Mouse (Mus musculus): ENCODE measurements around the gene Tbcc.

Tbcc gene

DNA sequence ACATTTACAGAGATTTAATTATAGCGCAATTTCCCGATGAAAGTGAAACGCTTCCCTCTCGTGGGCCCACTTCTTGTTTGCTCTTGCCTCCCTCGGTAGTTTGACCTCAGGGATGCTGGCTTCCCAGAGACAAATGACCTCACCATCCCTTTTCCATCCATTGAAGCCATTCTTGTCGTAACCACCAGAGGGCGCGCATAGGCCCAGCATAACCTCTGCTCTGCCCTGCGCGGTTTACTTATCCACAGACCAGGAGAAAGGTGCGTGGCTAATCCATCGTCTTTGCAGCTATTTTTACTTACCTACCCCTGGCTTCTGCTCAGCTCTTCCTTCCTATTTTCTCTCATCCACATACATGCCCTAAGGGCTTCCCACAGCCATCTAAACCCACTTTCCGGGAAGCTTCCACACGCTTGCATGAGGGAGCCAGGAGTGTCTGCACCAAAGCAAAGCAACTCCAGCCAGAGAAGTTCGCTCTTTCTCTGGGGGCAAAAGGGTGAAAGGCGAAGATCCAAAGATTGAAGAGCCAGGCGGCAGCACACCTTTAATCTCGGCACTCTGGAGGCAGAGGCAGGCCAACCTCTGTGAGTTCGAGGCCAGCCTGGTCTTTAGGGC lies 13.5 kb downstream of the Tbcc start:
- peak; percentile 83 for DNase-seq (ENCODE audit: low spot score)

- DNase-seq (ENCODE audit: low spot score), result no peak
Observed at GRCm38 (mm10) chr17:46910186-46910585, 19.7 kb downstream of the Tbcc start, which contains the start of gene Prph2. TSS of gene Prph2 (plus strand) at chr17:46910459.

DNA sequence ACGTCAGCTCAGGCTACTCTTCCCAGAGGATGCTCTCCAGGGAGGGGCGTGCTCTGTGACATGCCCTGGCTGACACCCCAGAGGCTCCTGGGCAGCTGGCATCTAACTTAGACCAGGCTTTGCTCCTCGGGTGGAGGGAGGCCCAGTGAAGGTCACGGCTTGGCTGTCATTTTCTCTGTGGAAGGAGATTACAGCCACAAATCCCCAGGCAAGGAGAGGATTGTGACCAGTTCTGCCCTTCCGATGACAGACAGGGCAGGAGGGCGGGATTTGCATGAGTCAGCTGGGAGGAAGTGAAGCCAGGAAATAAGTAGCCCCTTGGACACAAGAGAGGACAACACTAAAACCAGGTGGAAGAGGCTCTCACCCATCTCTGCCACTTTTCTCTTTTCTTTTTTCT lies 21.8 kb downstream of the Tbcc start:
- no peak for DNase-seq (ENCODE audit: low spot score)

GRCm38 (mm10) chr17:46915129-46915528 lies 24.6 kb downstream of the Tbcc start:
- no peak for DNase-seq (ENCODE audit: low spot score)

GRCm38 (mm10) chr17:46918951-46919350 lies 28.5 kb downstream of the Tbcc start:
- no peak for DNase-seq (ENCODE audit: low spot score)

- no peak for DNase-seq (ENCODE audit: low spot score)
Observed at GRCm38 (mm10) chr17:46920855-46921254, 30.4 kb downstream of the Tbcc start.

GRCm38 (mm10) chr17:46926192-46926591 lies 35.7 kb downstream of the Tbcc start:
- no peak for DNase-seq (ENCODE audit: low spot score)

DNA sequence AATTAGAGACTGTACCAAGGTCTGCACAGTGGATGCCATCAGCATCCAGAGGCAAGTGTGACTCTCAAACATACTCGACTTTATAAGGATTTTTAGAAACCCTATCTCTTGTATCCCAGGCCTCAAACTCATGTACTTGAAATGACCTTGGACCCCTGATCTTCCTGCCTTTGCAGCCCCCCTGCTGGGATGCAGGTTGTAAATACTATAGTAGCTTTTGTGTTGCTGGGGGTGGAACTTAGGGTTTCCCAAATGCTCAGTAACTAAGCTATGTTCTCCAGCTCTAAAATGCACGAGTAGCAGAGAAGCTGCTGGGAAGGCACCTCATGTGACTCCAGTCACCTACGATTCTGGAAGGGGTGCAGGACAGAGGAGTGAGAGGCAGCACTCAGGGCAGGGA lies 36.5 kb downstream of the Tbcc start:
- DNase-seq (ENCODE audit: low spot score), result no peak

DNA sequence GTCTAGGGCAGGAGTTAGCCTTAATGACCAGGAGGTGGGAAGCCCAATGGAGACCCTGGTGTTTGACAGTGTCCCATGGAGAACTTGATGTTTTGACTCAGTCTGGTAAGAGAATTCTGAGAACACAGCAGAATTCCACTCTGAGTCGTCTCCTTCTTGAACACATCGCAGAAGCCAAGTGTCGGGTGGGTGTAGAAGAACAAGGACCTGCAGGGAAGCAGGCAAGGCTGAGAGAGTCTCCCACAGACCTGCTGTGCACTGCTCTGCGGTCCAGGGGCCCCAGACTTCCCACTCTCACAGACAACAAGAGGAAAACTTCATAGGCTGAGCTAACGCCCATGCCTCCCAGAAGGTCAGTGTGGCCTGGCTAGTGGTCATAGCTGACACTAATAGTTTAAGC lies 37.3 kb downstream of the Tbcc start:
- no peak for DNase-seq (ENCODE audit: low spot score)

DNA sequence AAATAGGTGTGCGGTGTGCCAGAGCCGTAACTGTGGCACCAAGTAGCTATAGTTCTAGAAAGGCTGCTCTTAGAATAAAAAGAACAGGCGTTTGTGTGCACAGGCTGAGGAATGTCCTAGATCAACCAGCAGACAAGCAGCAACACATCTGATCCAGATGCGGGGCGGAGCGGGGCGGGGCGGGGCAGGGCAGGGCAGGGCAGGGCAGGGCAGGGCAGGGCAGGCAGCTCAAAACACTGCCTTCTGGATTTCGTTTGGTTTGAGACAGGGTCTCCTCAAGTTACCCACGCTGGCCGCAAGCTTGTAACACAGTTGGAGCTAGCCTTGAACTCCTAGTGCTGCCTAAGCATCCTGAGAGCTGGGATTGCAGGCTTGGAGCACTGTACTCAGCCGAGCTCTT lies 38.8 kb downstream of the Tbcc start:
- no peak for DNase-seq (ENCODE audit: low spot score)

DNA sequence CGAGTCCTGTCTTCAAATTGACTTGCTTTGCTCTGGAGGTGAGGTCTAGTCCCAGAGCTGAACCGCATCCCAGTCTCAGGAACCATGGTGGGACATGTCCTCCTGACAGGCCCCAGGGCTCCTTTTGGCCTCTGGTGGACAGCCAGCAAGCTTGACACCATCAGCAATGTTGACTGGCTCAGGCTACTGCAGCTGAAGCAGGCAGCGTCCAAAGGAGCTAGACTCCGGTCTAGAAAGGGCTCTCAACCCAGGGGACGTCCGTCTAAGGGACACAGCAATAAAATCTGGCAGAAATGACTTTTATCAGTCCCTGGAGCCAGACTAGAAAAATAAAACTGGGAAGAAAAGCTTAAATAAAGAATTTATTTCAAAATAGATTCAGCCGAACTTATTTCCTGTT lies 39.4 kb downstream of the Tbcc start:
- DNase-seq (ENCODE audit: low spot score), result no peak

DNA sequence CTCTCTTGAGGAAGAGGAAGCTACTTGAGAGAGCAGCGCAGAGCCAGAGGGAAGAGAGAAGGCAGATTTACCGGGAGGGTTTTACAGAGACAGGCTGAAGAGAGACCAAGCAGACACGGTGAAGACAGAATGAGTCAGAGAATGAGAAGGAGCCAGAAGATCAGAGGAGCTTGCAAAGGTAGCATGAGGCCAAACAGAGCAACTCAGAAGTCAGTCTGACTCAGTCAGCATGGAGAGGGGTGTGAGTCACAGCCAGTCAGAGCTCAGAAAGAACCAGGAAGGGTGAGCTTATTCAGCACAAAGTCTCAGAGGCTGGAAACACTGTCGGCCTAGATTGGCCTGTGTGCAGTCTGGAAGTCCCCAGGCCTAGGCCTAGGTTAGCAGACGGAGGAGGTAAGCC lies 42.5 kb downstream of the Tbcc start:
- no peak for DNase-seq (ENCODE audit: low spot score)

DNA sequence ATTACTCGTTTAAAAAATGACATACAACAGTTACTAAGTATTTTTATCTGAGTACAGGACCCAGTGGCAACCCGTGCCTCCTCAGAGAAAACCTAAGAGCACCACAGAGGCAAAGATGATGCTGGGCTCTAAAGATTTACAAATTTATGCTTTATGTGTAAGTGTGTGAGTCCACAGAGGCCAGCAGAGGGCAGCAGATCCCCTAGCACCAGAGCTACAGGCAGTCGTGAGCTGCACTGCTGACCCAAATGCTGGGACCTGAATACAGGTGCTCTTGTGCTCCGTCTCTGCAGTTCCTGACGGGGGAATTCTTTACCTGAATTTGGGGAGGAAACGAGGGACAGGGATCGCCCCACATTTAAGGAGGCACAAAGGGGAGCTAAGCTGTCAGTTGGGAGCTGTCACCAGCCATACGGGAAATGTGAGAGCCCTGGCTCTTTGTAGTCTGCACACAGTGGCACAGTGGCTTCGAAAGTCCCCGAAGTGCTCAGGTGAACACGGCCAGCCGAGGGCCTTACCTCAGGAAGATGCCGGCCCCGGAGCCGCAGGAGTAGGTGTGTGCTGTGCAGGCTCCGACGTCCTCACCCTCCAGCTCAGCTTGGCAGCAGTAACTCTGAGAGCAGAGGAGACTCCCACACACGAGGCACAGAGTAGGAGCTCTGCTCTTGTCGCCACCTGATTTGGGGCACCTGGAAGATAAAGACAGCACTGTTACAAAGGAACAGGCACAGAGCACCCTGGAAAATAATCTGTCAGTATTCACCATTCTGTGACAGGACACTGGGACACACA lies 43.3 kb downstream of the Tbcc start:
- peak; percentile 37 for DNase-seq (ENCODE audit: low spot score)

DNA sequence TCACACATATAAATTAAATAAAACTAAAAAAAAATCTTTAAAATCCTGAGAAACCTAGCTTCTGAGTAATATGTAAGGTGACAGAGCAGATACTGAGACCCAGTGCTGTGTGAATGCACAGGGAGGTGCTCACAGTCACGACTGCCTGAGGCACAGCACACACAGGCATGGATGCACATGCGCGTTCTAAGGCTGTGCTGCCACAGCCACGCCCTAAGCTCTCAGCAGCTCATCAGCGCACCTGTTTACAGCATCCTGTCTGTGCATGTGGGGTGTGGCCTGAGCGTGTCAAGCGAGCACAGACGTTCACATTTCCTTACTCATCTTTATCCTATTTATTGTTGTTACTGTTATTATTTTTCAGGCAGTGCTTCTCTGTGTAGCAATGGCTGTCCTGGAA lies 50.0 kb downstream of the Tbcc start:
- DNase-seq (ENCODE audit: low spot score), result no peak
